Mouse (Mus musculus) megakaryocyte, embryonic 14.5 days (primary cell): ENCODE measurements around the gene Pate2.
"Not testable (repeated sequence)": the region's sequence is repeated elsewhere in the genome, so short reads cannot be mapped to it uniquely, and the experiment has no call there.

ENCODE experiments used
- FLI1 ChIP-seq: IDR thresholded peaks from 2 replicates; pipeline ENCODE4 v1.6.1; 2012; ENCODE audit warnings: low read length, inconsistent platforms, mixed read lengths
- GATA1 ChIP-seq: IDR thresholded peaks from 3 replicates; pipeline ENCODE4 v1.6.1; 2012; ENCODE audit warnings: mixed read lengths, low read length, inconsistent platforms, borderline replicate concordance

GRCm38 (mm10) chr9:35616784-35617183, 46.7 kb downstream of the Pate2 start:
- TF ChIP-seq GATA1, FLI1: not testable (repeated sequence)
